Mouse (Mus musculus) midbrain, postnatal 0 days (tissue): Measurements from ENCODE around the gene Fcmr. TPM values are rescaled to one million over a fixed set of nuclear protein-coding genes. Genes with fewer than 3 reads are reported as not detected.

Source experiments
- ATAC-seq: fragments of 200-750 bp; cut with Nextera tagmentation; 2 replicates; pipeline ENCODE4 v1.8.0; 2017; ENCODE audit warnings: moderate number of reproducible peaks, mild to moderate bottlenecking, moderate TSS enrichment, moderate library complexity; ENCODE audit not compliant: low FRiP score
- DNase-seq: peaks from one replicate; pipeline ENCODE4 v3.0.0-alpha.2; 2015; ENCODE audit warnings: low spot score
- H3K27ac ChIP-seq: fragments of 300-500 bp; sonication (generic); 2 replicates; pipeline ENCODE4 v1.5.1; 2014; ENCODE audit warnings: low read depth, mild to moderate bottlenecking, low read length, mixed read lengths
- H3K27me3 ChIP-seq: fragments of 300-500 bp; sonication (generic); 2 replicates; pipeline ENCODE4 v1.6.1; 2014; ENCODE audit warnings: low read length, control low read depth, mixed read lengths; ENCODE audit not compliant: insufficient read depth
- H3K36me3 ChIP-seq: fragments of 300-500 bp; sonication (generic); 2 replicates; pipeline ENCODE4 v1.6.1; 2014; ENCODE audit warnings: low read length, control low read depth, mixed read lengths; ENCODE audit not compliant: insufficient read depth
- H3K4me1 ChIP-seq: fragments of 300-500 bp; sonication (generic); 2 replicates; pipeline ENCODE4 v1.6.1; 2014; ENCODE audit warnings: mild to moderate bottlenecking, control low read depth, antibody characterized with exemption, low read length, mixed read lengths; ENCODE audit not compliant: insufficient read depth
- H3K4me2 ChIP-seq: fragments of 300-500 bp; sonication (generic); 2 replicates; pipeline ENCODE4 v1.6.1; 2014; ENCODE audit warnings: low read depth, mild to moderate bottlenecking, low read length, mixed read lengths; ENCODE audit not compliant: poor library complexity, severe bottlenecking
- H3K4me3 ChIP-seq: fragments of 300-500 bp; sonication (generic); 2 replicates; pipeline ENCODE4 v1.5.1; 2014; ENCODE audit warnings: low read depth, mild to moderate bottlenecking, low read length, moderate library complexity
- H3K9ac ChIP-seq: fragments of 300-500 bp; sonication (generic); replicated peaks from 2 replicates; pipeline ENCODE4 v1.6.1; 2014; ENCODE audit warnings: mild to moderate bottlenecking, low read length, moderate library complexity, mixed read lengths; ENCODE audit not compliant: poor library complexity, severe bottlenecking
- H3K9me3 ChIP-seq: fragments of 300-500 bp; sonication (generic); 2 replicates; pipeline ENCODE4 v1.6.1; 2016; ENCODE audit warnings: low read length, control low read depth
- CTCF ChIP-seq: IDR thresholded peaks from 2 replicates; pipeline ENCODE4 v1.5.1; 2016; ENCODE audit warnings: antibody characterized with exemption, mild to moderate bottlenecking
- WGBS: fragments of 180-500 bp; shearing (Covaris S2); extraction: QIAGEN DNeasy Blood & Tissue Kit; methylation state at CpG from one replicate; pipeline ENCODE4 v1.1.7; 2014; 5-methylcytosine and 5-hydroxymethylcytosine counted together
- polyA plus RNA-seq: library from polyadenylated mRNA; unstranded; fragments of >200 nt; fragmentation: Nextera tagmentation; extraction: Ambion mirVana; gene quantifications from 2 replicates; pipeline ENCODE4 v1.2.1, GENCODE M21; 2015
- total RNA-seq: library from RNA; depleted of rRNA; stranded (reverse); fragments of >200 nt; gene quantifications from 2 replicates; pipeline ENCODE4 v1.2.3, GENCODE M21; 2014

Fcmr gene
- total and polyA plus RNA-seq, 2 experiments from 2014 or later = 0.16 to 2.3 TPM

- Histone ChIP-seq H3K9me3 (no peaks in the 10 kb centered on the region), H3K27ac (no peak overlapping the region), H3K4me3 (no peak overlapping the region), H3K4me2 (no peak overlapping the region), H3K27me3 (no peaks in the 10 kb centered on the region; the same call in 1 of the 2 replicates), H3K9ac (no peak overlapping the region), H3K4me1 (no peaks in the 10 kb centered on the region), H3K36me3 (no peaks in the 10 kb centered on the region)
- DNase-seq (no peak), ATAC-seq (no peak)
- 81% methylated on average over 3 of the region's 3 CpGs for WGBS
- no peak; the same call in 1 of the 2 replicates for TF ChIP-seq CTCF
Measured at GRCm38 (mm10) chr1:130875910-130876309, 10.4 kb downstream of the Fcmr start.

DNA sequence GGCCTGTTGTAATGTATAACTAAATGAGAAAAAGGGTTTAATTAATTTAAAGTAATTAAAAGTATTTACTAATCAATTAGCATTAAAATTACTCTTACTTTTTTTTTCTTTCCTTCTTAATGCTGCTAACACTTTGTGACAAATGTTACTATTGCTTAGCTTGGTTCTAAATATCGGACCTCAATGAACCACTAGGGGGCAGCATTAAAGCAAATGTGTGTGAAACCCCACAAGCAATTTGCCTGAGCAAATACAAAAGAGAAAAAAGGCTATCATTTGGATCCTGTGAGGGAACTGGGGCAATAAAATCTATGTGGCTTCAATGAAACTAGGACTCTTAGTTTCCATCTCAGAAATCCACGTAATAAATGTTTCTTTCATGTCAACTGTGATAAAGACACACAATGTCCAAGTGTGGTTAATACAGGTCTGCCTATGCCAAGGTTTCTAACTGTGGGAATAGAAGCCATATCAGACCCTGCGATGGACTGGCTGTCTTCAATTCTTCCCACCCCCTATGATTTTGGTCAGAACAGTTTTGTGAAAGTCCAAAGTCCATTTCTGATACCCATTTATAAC, 11.6 kb downstream of the Fcmr start:
- Histone ChIP-seq H3K9ac (no peak overlapping the region), H3K9me3 (no peaks in the 10 kb centered on the region), H3K36me3 (no peaks in the 10 kb centered on the region), H3K4me1 (no peaks in the 10 kb centered on the region), H3K27ac (no peak overlapping the region), H3K4me3 (no peak overlapping the region), H3K4me2 (no peak overlapping the region), H3K27me3 (no peaks in the 10 kb centered on the region; the same call in 1 of the 2 replicates)
- DNase-seq (peak; percentile 90), ATAC-seq (no peak)
- WGBS = 27% methylated on average over 3 of the region's 3 CpGs
- peak; percentile 91 for TF ChIP-seq CTCF

DNA sequence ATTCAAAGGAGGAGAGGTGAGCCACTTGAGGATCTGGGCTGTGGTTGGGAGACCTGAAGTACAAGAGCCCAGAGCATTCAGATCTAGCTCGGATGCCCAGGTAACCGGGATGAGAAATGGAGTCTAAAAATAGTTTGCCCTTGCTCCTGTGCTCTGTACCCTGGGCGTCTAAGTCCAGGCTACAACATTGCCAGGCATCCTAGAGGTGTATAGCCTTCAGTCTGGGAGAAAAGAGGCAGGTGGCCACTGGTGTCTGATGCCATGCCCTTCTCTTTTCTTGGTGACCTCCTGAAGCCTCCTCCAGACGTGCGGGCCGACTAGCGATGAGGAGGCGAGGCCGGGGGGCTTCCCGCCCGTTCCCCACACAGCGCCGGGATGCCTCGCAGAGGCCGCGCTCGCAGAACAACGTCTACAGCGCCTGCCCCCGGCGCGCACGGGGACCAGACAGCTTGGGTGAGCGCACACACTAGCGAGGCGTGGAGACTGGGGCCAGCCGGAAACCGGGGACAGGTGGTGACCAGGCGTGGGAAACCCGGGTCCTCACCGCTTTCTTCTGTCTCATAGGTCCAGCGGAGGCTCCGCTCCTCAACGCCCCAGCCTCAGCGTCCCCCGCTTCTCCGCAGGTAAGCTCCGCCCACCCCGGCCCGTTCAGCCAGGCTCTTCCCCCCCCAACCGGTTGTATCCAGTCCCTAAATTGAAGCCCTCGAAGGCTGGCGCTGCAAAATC, 12.6 kb downstream of the Fcmr start:
- Histone ChIP-seq H3K27me3 (no peaks in the 10 kb centered on the region; the same call in 1 of the 2 replicates), H3K27ac (no peak overlapping the region), H3K9ac (peak overlapping the region; percentile 58), H3K4me1 (no peaks in the 10 kb centered on the region), H3K36me3 (no peaks in the 10 kb centered on the region), H3K9me3 (no peaks in the 10 kb centered on the region), H3K4me2 (peak overlapping the region; percentile 84), H3K4me3 (peak overlapping the region; percentile 39)
- TF ChIP-seq CTCF = no peak
- DNase-seq (peak; percentile 30), ATAC-seq (peak; percentile 84)
- 3% methylated on average over 43 of the region's 43 CpGs for WGBS

DNA sequence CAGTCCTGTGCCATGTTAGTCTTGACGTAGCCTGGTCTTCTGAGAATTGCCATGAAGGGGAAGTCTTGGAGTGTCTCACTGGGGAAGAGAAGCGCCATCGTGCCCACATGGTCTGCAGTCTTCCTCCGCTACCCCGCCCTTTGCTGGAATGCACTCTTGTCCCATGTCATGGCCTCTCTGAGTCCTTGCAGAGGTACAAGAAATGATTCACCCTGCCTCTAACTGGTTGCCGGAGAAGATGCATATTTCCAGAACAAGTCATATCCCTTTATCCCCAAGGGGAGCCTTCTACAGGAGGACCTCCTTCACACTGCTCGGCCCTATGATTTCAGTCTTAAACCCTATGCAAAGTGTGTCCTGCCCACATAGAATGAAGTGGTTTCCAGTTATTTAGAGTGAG, 14.5 kb downstream of the Fcmr start:
- H3K9ac ChIP-seq = no peak overlapping the region
- no peak for TF ChIP-seq CTCF
- H3K27ac ChIP-seq = no peak overlapping the region
- no peak overlapping the region for H3K4me3 ChIP-seq
- H3K27me3 ChIP-seq = no peaks in the 10 kb centered on the region; the same call in 1 of the 2 replicates
- WGBS = 94% methylated on average over 7 of the region's 7 CpGs
- H3K4me1 ChIP-seq = no peaks in the 10 kb centered on the region
- no peak overlapping the region for H3K4me2 ChIP-seq
- ATAC-seq (no peak), DNase-seq (no peak)
- no peaks in the 10 kb centered on the region for H3K36me3 ChIP-seq
- H3K9me3 ChIP-seq = no peaks in the 10 kb centered on the region

DNA sequence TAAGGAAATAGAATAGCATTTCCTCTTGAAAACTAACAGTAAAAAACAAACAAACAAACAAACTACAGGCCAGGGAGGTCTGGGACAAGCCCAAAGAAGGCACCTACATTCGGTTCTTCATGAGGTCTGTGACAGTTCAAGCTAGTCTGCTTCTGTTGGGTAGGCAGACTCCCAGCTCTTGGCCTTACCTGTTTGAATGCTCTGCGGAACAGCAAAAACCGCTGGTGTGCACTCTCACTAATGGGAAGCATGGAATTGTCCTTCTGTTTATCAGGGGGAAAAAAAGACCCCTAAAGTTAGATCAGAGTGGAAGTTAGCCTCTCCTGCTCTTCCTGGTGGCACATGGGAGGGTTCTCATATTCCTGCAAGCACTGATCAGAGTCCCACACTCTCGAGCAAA, 17.7 kb downstream of the Fcmr start:
- WGBS = 83% methylated on average over 4 of the region's 4 CpGs
- H3K4me2 ChIP-seq = no peak overlapping the region
- H3K4me3 ChIP-seq = no peak overlapping the region
- DNase-seq (no peak), ATAC-seq (no peak)
- H3K9ac ChIP-seq = no peak overlapping the region
- no peak for TF ChIP-seq CTCF
- H3K27ac ChIP-seq = no peak overlapping the region
- no peaks in the 10 kb centered on the region for H3K4me1 ChIP-seq
- no peaks in the 10 kb centered on the region for H3K9me3 ChIP-seq
- H3K27me3 ChIP-seq = no peaks in the 10 kb centered on the region; the same call in 1 of the 2 replicates
- H3K36me3 ChIP-seq = no peaks in the 10 kb centered on the region

DNA sequence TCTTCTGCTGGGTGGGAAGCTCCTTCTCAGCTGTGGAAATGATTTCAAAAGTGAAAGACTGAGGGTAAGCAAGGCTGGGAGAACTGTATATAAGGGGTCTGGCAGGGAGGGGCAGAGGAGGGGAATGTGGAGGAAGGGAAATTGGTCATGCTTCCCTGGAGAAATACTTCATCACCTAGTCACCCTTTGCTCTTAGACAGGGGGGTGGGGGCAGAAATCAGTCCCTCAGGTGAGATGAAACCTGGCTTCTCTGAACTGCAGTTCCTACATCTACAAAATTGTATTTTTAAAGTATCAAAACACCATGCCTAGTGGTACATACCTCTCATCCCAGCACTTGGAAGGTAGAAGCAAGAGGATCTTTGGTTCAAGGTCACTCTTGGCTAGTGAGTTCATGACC, 21.9 kb downstream of the Fcmr start, which contains the start of gene Il24:
TSS of gene Il24 (minus strand) at position 101 of the 400 bp plus-strand sequence.
- Histone ChIP-seq H3K9ac (no peak within 1 kb of the TSS), H3K27ac (no peak within 1 kb of the TSS), H3K4me3 (no peak within 1 kb of the TSS), H3K9me3 (no peaks in the 10 kb centered on the region), H3K27me3 (no peaks in the 10 kb centered on the region), H3K4me2 (no peak within 1 kb of the TSS), H3K36me3 (no peaks in the 10 kb centered on the region), H3K4me1 (no peaks in the 10 kb centered on the region)
- DNase-seq (no peak), ATAC-seq (no peak)
- no peak for TF ChIP-seq CTCF
